Mouse (Mus musculus) CH12.LX (cell line): ENCODE data around the gene Uspl1. TPM values are rescaled to one million over a fixed set of nuclear protein-coding genes. Genes with fewer than 3 reads are reported as not detected.

Experiments
- DNase-seq: peaks from one replicate; pipeline ENCODE4 v3.0.0-alpha.2; 2013; ENCODE audit errors: extremely low read depth
- H3K27ac ChIP-seq: 2 replicates; pipeline ENCODE4 v1.5.1; 2012; ENCODE audit warnings: low read depth, mild to moderate bottlenecking, control low read depth, moderate library complexity; ENCODE audit not compliant: insufficient read depth
- H3K27me3 ChIP-seq: replicated peaks from 2 replicates; pipeline ENCODE3; 2012; ENCODE audit warnings: inconsistent platforms
- H3K36me3 ChIP-seq, 2 experiments: replicated peaks in 1 of 2; 2 replicates each; pipeline versions ENCODE3 to v1.6.1; 2012; ENCODE audit warnings: inconsistent platforms in 1 of 2, low read length in 1 of 2, mild to moderate bottlenecking in 1 of 2, mixed read lengths in 1 of 2, moderate library complexity in 1 of 2; ENCODE audit not compliant: control insufficient read depth in 1 of 2, insufficient read depth in 1 of 2
- H3K4me1 ChIP-seq, 2 experiments: 2 replicates each; pipeline ENCODE4 v1.6.1; 2012; ENCODE audit warnings: inconsistent platforms in 1 of 2, moderate library complexity in 1 of 2; ENCODE audit not compliant: insufficient read depth in 2 of 2, control insufficient read depth in 1 of 2
- H3K4me2 ChIP-seq: 2 replicates; pipeline ENCODE4 v1.6.1; 2012; ENCODE audit warnings: low read depth, mild to moderate bottlenecking, control low read depth; ENCODE audit not compliant: poor library complexity, insufficient read depth, severe bottlenecking
- H3K4me3 ChIP-seq, 3 experiments: fragments of 150-350 bp in 1 of 3; sonication (generic) in 1 of 3; replicated peaks in 1 of 3; 2 replicates each; pipeline versions ENCODE3 to v1.5.1; 2011 to 2012; ENCODE audit warnings: low read depth in 2 of 3, low read length in 2 of 3, mild to moderate bottlenecking in 2 of 3, moderate library complexity in 2 of 3, control low read depth in 1 of 3, improper control_type of control experiment in 1 of 3, inconsistent platforms in 1 of 3, mixed read lengths in 1 of 3; ENCODE audit not compliant: poor library complexity in 1 of 3
- H3K79me2 ChIP-seq: replicated peaks from 2 replicates; pipeline ENCODE4 v1.6.1; 2012; ENCODE audit warnings: mild to moderate bottlenecking, moderate library complexity; ENCODE audit not compliant: control insufficient read depth, poor library complexity, insufficient read depth, severe bottlenecking; ENCODE audit errors: extremely low read depth
- H3K9ac ChIP-seq: 2 replicates; pipeline ENCODE4 v1.6.1; 2012; ENCODE audit warnings: low read depth, mild to moderate bottlenecking, control low read depth, moderate library complexity; ENCODE audit not compliant: insufficient read depth
- H3K9me3 ChIP-seq: replicated peaks from 2 replicates; pipeline ENCODE3; 2012; ENCODE audit warnings: low read length, inconsistent platforms, mixed read lengths
- E2F4 ChIP-seq: IDR thresholded peaks from 2 replicates; pipeline ENCODE4 v1.6.1; 2011; ENCODE audit warnings: low read depth, low read length, improper control_type of control experiment; ENCODE audit not compliant: insufficient replicate concordance
- ETS1 ChIP-seq: conservative IDR thresholded peaks from 2 replicates; pipeline ENCODE4 v1.6.1; 2012; ENCODE audit warnings: low read depth, mild to moderate bottlenecking, inconsistent platforms, low read length, improper control_type of control experiment, moderate library complexity
- GABPA ChIP-seq: IDR thresholded peaks from 2 replicates; pipeline ENCODE4 v1.6.1; 2012; ENCODE audit warnings: low read depth, low read length, improper control_type of control experiment, inconsistent platforms; ENCODE audit not compliant: insufficient replicate concordance
- HCFC1 ChIP-seq: IDR thresholded peaks from 2 replicates; pipeline ENCODE4 v1.6.1; 2012; ENCODE audit warnings: low read depth, mild to moderate bottlenecking, inconsistent platforms, low read length, improper control_type of control experiment
- IRF4 ChIP-seq: IDR thresholded peaks from 2 replicates; pipeline ENCODE4 v1.6.1; 2014; ENCODE audit warnings: low read depth, mild to moderate bottlenecking, inconsistent platforms, low read length, improper control_type of control experiment
- JUN ChIP-seq: IDR thresholded peaks from 2 replicates; pipeline ENCODE4 v1.6.1; 2011; ENCODE audit warnings: low read depth, mild to moderate bottlenecking, low read length, improper control_type of control experiment, moderate library complexity; ENCODE audit not compliant: insufficient read depth
- MEF2A ChIP-seq: IDR thresholded peaks from 2 replicates; pipeline ENCODE4 v1.6.1; 2014; ENCODE audit warnings: low read depth, mild to moderate bottlenecking, inconsistent platforms, low read length, improper control_type of control experiment, borderline replicate concordance
- MXI1 ChIP-seq: IDR thresholded peaks from 2 replicates; pipeline ENCODE4 v1.6.1; 2011; ENCODE audit warnings: mild to moderate bottlenecking, low read depth, low read length, improper control_type of control experiment
- NELFE ChIP-seq: IDR thresholded peaks from 2 replicates; pipeline ENCODE4 v1.6.1; 2011; ENCODE audit warnings: low read depth, low read length, improper control_type of control experiment
- RAD21 ChIP-seq: IDR thresholded peaks from 2 replicates; pipeline ENCODE4 v1.6.1; 2011; ENCODE audit warnings: low read depth, mild to moderate bottlenecking, low read length, improper control_type of control experiment, moderate library complexity
- SMC3 ChIP-seq: IDR thresholded peaks from 2 replicates; pipeline ENCODE4 v1.6.1; 2011; ENCODE audit warnings: low read depth, low read length, improper control_type of control experiment
- TBP ChIP-seq: conservative IDR thresholded peaks from 2 replicates; pipeline ENCODE4 v1.6.1; 2011; ENCODE audit warnings: low read depth, low read length, improper control_type of control experiment
- USF2 ChIP-seq: conservative IDR thresholded peaks from 2 replicates; pipeline ENCODE4 v1.6.1; 2011; ENCODE audit warnings: low read depth, low read length, improper control_type of control experiment
- ZKSCAN1 ChIP-seq: IDR thresholded peaks from 2 replicates; pipeline ENCODE4 v1.6.1; 2012; ENCODE audit warnings: low read depth, inconsistent platforms, low read length, improper control_type of control experiment, borderline replicate concordance
- ZMIZ1 ChIP-seq: IDR thresholded peaks from 2 replicates; pipeline ENCODE4 v1.6.1; 2012; ENCODE audit warnings: low read depth, mild to moderate bottlenecking, inconsistent platforms, low read length, improper control_type of control experiment
- ZNF384 ChIP-seq: IDR thresholded peaks from 2 replicates; pipeline ENCODE4 v1.6.1; 2012; ENCODE audit warnings: low read depth, low read length, improper control_type of control experiment, inconsistent platforms
- dilution Hi-C: fragments of 300-500 bp; cut with MboI; formaldehyde crosslinking; loops from 2 replicates; pipeline ENCODE4 v1.14.3; 2020; ENCODE audit warnings: low sequenced_read_pairs; ENCODE audit not compliant: extremely low pct_unique_long_range_greater_than_20kb, extremely low pct_ligation_motif_present
- in situ Hi-C: fragments of 300-500 bp; cut with MboI; formaldehyde crosslinking; loops from 3 replicates; pipeline ENCODE4 v1.14.3; 2019; ENCODE audit warnings: low sequenced_read_pairs, low pct_ligation_motif_present, low pct_unique_long_range_greater_than_20kb, mixed read lengths
- polyA plus RNA-seq: library from polyadenylated mRNA; unstranded; fragments of >175 nt; gene quantifications from 2 replicates; pipeline ENCODE4 v1.2.1, GENCODE M21; 2012; ENCODE audit warnings: low read depth; ENCODE audit not compliant: insufficient read length
- total RNA-seq, 2 experiments: library from RNA; depleted of rRNA; stranded (reverse); fragments of 300-350 nt in 1 of 2; fragments of >200 nt in 1 of 2; gene quantifications; 2 replicates each; pipeline ENCODE4 v1.2.3; 2012 to 2014

Uspl1 gene
- total and polyA plus RNA-seq, 3 experiments, result 37.9 to 41.6 (median 40.2) TPM

DNA sequence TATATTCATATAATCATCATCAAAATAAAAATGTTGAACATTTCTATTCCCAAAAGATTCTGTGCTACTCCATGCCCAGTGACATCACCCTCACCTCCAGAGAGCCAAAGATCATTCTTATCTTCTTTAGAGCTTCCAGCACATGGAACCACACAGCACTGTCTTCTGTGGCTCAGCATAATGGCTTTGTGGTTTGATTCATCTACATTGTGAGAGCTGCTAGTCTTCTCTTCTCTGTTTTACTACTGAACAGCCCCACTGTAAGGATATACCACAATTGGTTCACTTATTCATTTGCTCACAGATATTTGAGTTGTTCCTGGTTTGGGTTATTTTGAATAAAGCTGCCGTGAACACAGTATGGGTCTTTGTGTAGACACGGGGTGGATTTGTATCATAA, 71.4 kb downstream of the Uspl1 start:
- dilution Hi-C loops, result no loop called here
- H3K27ac ChIP-seq, result no peak overlapping the region
- no peak for DNase-seq

GRCm38 (mm10) chr5:149257518-149258281, 73.5 kb downstream of the Uspl1 start:
- no peaks in the 10 kb centered on the region for H3K79me2 ChIP-seq
- TF ChIP-seq IRF4, result no peak
- TF ChIP-seq GABPA, result no peak
- TF ChIP-seq MEF2A, result no peak
- H3K9ac ChIP-seq, result no peak overlapping the region
- no peaks in the 10 kb centered on the region for H3K27me3 ChIP-seq
- no peaks in the 10 kb centered on the region for H3K9me3 ChIP-seq
- in situ Hi-C loops, result no loop called here
- no peak overlapping the region for H3K4me3 ChIP-seq
- H3K4me2 ChIP-seq, result no peak overlapping the region
- no peak overlapping the region for H3K27ac ChIP-seq
- H3K4me1 ChIP-seq, result 0 out of 4 replicates have a peak, but pooled peaks cover 0 to 2% of the 10 kb centered on the region in 2 experiments
- H3K36me3 ChIP-seq, result no peaks in the 10 kb centered on the region
- dilution Hi-C loops, result no loop called here
- no peak for DNase-seq

More for the DNA sequence above, 71.4 kb downstream of the Uspl1 start:
- H3K36me3 ChIP-seq, result no peaks in the 10 kb centered on the region
- TF ChIP-seq ZMIZ1 (no peak), TBP (no peak), NELFE (no peak), HCFC1 (no peak), SMC3 (no peak), USF2 (no peak), E2F4 (no peak), MXI1 (no peak), ZNF384 (no peak), ZKSCAN1 (no peak), ETS1 (no peak), JUN (no peak), RAD21 (no peak)
- TF ChIP-seq, all 38 proteins: peak for 0
- Histone ChIP-seq H3K4me2 (no peak overlapping the region), H3K4me1 (0 out of 4 replicates have a peak, but pooled peaks cover 0 to 2% of the 10 kb centered on the region in 2 experiments), H3K9me3 (no peaks in the 10 kb centered on the region), H3K79me2 (no peaks in the 10 kb centered on the region), H3K9ac (no peak overlapping the region), H3K4me3 (no peak overlapping the region), H3K27me3 (no peaks in the 10 kb centered on the region)
- in situ Hi-C loops, result no loop called here
